Mouse (Mus musculus) embryonic fibroblast, embryonic 13.5 days (primary cell): ENCODE data around the gene Tlr7. TPM values are rescaled to one million over a fixed set of nuclear protein-coding genes. Genes with fewer than 3 reads are reported as not detected.
"Not testable (repeated sequence)": the region's sequence is repeated elsewhere in the genome, so short reads cannot be mapped to it uniquely, and the experiment has no call there.

Source experiments
- H3K27ac ChIP-seq: 2 replicates; pipeline ENCODE4 v1.5.1; 2012; ENCODE audit warnings: low read length, control low read depth, inconsistent platforms; ENCODE audit not compliant: insufficient read depth
- H3K4me1 ChIP-seq: 2 replicates; pipeline ENCODE4 v1.6.1; 2011; ENCODE audit warnings: low read length; ENCODE audit not compliant: control insufficient read depth, insufficient read depth
- H3K4me3 ChIP-seq: 2 replicates; pipeline ENCODE4 v1.5.1; 2011; ENCODE audit warnings: mild to moderate bottlenecking, control low read depth, low read length; ENCODE audit not compliant: insufficient read depth
- CTCF ChIP-seq: IDR thresholded peaks from 2 replicates; pipeline ENCODE4 v1.5.1; 2011; ENCODE audit warnings: mild to moderate bottlenecking, control low read depth, low read length, moderate library complexity, borderline replicate concordance; ENCODE audit not compliant: insufficient read depth
- POLR2A ChIP-seq: IDR thresholded peaks from 2 replicates; pipeline ENCODE4 v1.6.1; 2011; ENCODE audit warnings: low read depth, mild to moderate bottlenecking, control low read depth, low read length, moderate library complexity
- polyA plus RNA-seq: library from polyadenylated mRNA; stranded (reverse); fragments of >200 nt; gene quantifications from 2 replicates; pipeline ENCODE4 v1.2.4, GENCODE M21; 2011; ENCODE audit warnings: low read depth; ENCODE audit not compliant: missing spikeins, insufficient read length

The Tlr7 gene
- 1.5 TPM in 1 of 2 replicates, not detected in the other for polyA plus RNA-seq

GRCm38 (mm10) chrX:167330399-167330798 is at the start of gene Tlr7:
Tlr7 (minus strand) TSS chrX:167330558.
- no peak within 1 kb of the TSS for H3K4me3 ChIP-seq
- no peak within 1 kb of the TSS for H3K27ac ChIP-seq
- TF ChIP-seq CTCF (no peak), POLR2A (no peak)
- H3K4me1 ChIP-seq = no peaks in the 10 kb centered on the region

- TF ChIP-seq CTCF (no peak), POLR2A (no peak)
Measured at GRCm38 (mm10) chrX:167380073-167380472, 49.7 kb upstream of the Tlr7 start.

GRCm38 (mm10) chrX:167361231-167361630 is 30.9 kb upstream of the Tlr7 start:
- not testable (repeated sequence) for H3K27ac ChIP-seq, H3K4me3 ChIP-seq, H3K4me1 ChIP-seq

More at GRCm38 (mm10) chrX:167380073-167380472, 49.7 kb upstream of the Tlr7 start:
- Histone ChIP-seq H3K4me3 (no peak overlapping the region), H3K27ac (no peak overlapping the region), H3K4me1 (no peaks in the 10 kb centered on the region)

- no peak for TF ChIP-seq CTCF
- TF ChIP-seq POLR2A = no peak
- Histone ChIP-seq H3K4me3 (no peak overlapping the region), H3K27ac (no peak overlapping the region), H3K4me1 (no peaks in the 10 kb centered on the region)
Measured at GRCm38 (mm10) chrX:167359704-167360103, 29.3 kb upstream of the Tlr7 start.

- no peaks in the 10 kb centered on the region for H3K4me1 ChIP-seq
- TF ChIP-seq POLR2A (no peak), CTCF (no peak)
- no peak overlapping the region for H3K4me3 ChIP-seq
- no peak overlapping the region for H3K27ac ChIP-seq
Measured at GRCm38 (mm10) chrX:167357415-167357814, 27.1 kb upstream of the Tlr7 start.

GRCm38 (mm10) chrX:167355965-167356364 is 25.6 kb upstream of the Tlr7 start:
- Histone ChIP-seq H3K4me1 (no peaks in the 10 kb centered on the region), H3K27ac (no peak overlapping the region), H3K4me3 (no peak overlapping the region)
- no peak for TF ChIP-seq POLR2A
- no peak for TF ChIP-seq CTCF

GRCm38 (mm10) chrX:167353617-167354016 is 23.3 kb upstream of the Tlr7 start:
- TF ChIP-seq POLR2A = no peak
- no peak for TF ChIP-seq CTCF
- Histone ChIP-seq H3K4me1 (no peaks in the 10 kb centered on the region), H3K27ac (no peak overlapping the region), H3K4me3 (no peak overlapping the region)

GRCm38 (mm10) chrX:167346440-167346839 is 16.1 kb upstream of the Tlr7 start:
- Histone ChIP-seq H3K4me1 (peaks cover 13% of the 10 kb centered on the region; the same call in 1 of the 2 replicates), H3K27ac (peak overlapping the region; percentile 68; the same call in 1 of the 2 replicates), H3K4me3 (no peak overlapping the region)
- TF ChIP-seq POLR2A = no peak
- no peak for TF ChIP-seq CTCF

- peaks cover 13% of the 10 kb centered on the region; the same call in 1 of the 2 replicates for H3K4me1 ChIP-seq
- peak overlapping the region; percentile 67 for H3K27ac ChIP-seq
- TF ChIP-seq POLR2A = no peak
- no peak for TF ChIP-seq CTCF
- no peak overlapping the region for H3K4me3 ChIP-seq
Measured at GRCm38 (mm10) chrX:167344356-167344755, 14.0 kb upstream of the Tlr7 start.

- no peak for TF ChIP-seq CTCF
- no peak overlapping the region for H3K4me3 ChIP-seq
- H3K27ac ChIP-seq = no peak overlapping the region
- H3K4me1 ChIP-seq = peaks cover 10% of the 10 kb centered on the region; the same call in 1 of the 2 replicates
Measured at GRCm38 (mm10) chrX:167341811-167342210, 11.5 kb upstream of the Tlr7 start.

GRCm38 (mm10) chrX:167340190-167340589 is 9.8 kb upstream of the Tlr7 start:
- peaks cover 9% of the 10 kb centered on the region; the same call in 1 of the 2 replicates for H3K4me1 ChIP-seq
- no peak overlapping the region for H3K4me3 ChIP-seq
- TF ChIP-seq CTCF (no peak), POLR2A (no peak)
- no peak overlapping the region for H3K27ac ChIP-seq
